Mouse (Mus musculus): ENCODE measurements at regions not wholly inside any gene's neighbourhood (a gene's known extent, or its start where the extent isn't known, plus 50 kb on each side); places are given as distances from the start of the nearest gene placed in this dataset.
A peak's percentile ranks its signal among the peaks of the same experiment; 100 is the strongest.

- DNase-seq (ENCODE audit: low read depth, low spot score): peak; percentile 9
These were observed 55.1 kb upstream of the Xpr1 start for GRCm38 (mm10) chr1:155472112-155472955.

GRCm38 (mm10) chr1:155472956-155473646 lies 55.9 kb upstream of the Xpr1 start:
- no peak for DNase-seq (ENCODE audit: low read depth, low spot score)

GRCm38 (mm10) chr1:155474973-155475372 lies 57.8 kb upstream of the Xpr1 start:
- no peak for DNase-seq (ENCODE audit: low read depth, low spot score)

GRCm38 (mm10) chr1:155476237-155476636 lies 59.0 kb upstream of the Xpr1 start:
- DNase-seq (ENCODE audit: low read depth, low spot score): peak; percentile 21

- no peak for DNase-seq (ENCODE audit: low read depth, low spot score)
These were observed 64.9 kb upstream of the Xpr1 start for GRCm38 (mm10) chr1:155482148-155482547.

GRCm38 (mm10) chr1:155482760-155483159 lies 65.5 kb upstream of the Xpr1 start:
- no peak for DNase-seq (ENCODE audit: low read depth, low spot score)

- no peak for DNase-seq (ENCODE audit: low read depth, low spot score)
These were observed 66.5 kb upstream of the Xpr1 start for GRCm38 (mm10) chr1:155483693-155484092.

GRCm38 (mm10) chr1:155487796-155488195 lies 70.1 kb upstream of the Acbd6 start:
- no peak for DNase-seq (ENCODE audit: low read depth, low spot score)

GRCm38 (mm10) chr1:155488966-155489661 lies 68.8 kb upstream of the Acbd6 start:
- no peak for DNase-seq (ENCODE audit: low read depth, low spot score)

GRCm38 (mm10) chr1:155490131-155490530 lies 67.8 kb upstream of the Acbd6 start:
- no peak for DNase-seq (ENCODE audit: low read depth, low spot score)

- DNase-seq (ENCODE audit: low read depth, low spot score): no peak
These were observed 66.5 kb upstream of the Acbd6 start for GRCm38 (mm10) chr1:155491205-155492026.

GRCm38 (mm10) chr1:155493333-155493732 lies 64.6 kb upstream of the Acbd6 start:
- no peak for DNase-seq (ENCODE audit: low read depth, low spot score)

GRCm38 (mm10) chr1:155493799-155494198 lies 64.1 kb upstream of the Acbd6 start:
- DNase-seq (ENCODE audit: low read depth, low spot score): no peak

GRCm38 (mm10) chr1:155494347-155494746 lies 63.6 kb upstream of the Acbd6 start:
- DNase-seq (ENCODE audit: low read depth, low spot score): no peak

GRCm38 (mm10) chr1:155499735-155500134 lies 58.2 kb upstream of the Acbd6 start:
- no peak for DNase-seq (ENCODE audit: low read depth, low spot score)

- no peak for DNase-seq (ENCODE audit: low read depth, low spot score)
These were observed 55.1 kb upstream of the Acbd6 start for GRCm38 (mm10) chr1:155502867-155503266.

GRCm38 (mm10) chr1:155504581-155505328 lies 53.2 kb upstream of the Acbd6 start:
- no peak for DNase-seq (ENCODE audit: low read depth, low spot score)

GRCm38 (mm10) chr1:155505361-155506077 lies 52.4 kb upstream of the Acbd6 start:
- peak; percentile 35 for DNase-seq (ENCODE audit: low read depth, low spot score)
